Mouse (Mus musculus) testis, adult 2 months (tissue): ENCODE data around the gene Ablim2. TPM values are rescaled to one million over a fixed set of nuclear protein-coding genes. Genes with fewer than 3 reads are reported as not detected.

Experiments used
- H3K27ac ChIP-seq: fragments of 200-500 bp; 2 replicates; pipeline ENCODE4 v1.5.1; 2012; ENCODE audit warnings: low read depth, low read length; ENCODE audit not compliant: control insufficient read depth, insufficient read depth
- H3K27me3 ChIP-seq: fragments of 200-500 bp; 2 replicates; pipeline ENCODE4 v1.6.1; 2012; ENCODE audit warnings: mild to moderate bottlenecking, low read length, moderate library complexity; ENCODE audit not compliant: control insufficient read depth, insufficient read depth
- H3K36me3 ChIP-seq: fragments of 200-500 bp; 2 replicates; pipeline ENCODE4 v1.6.1; 2012; ENCODE audit warnings: mild to moderate bottlenecking, low read length; ENCODE audit not compliant: control insufficient read depth, insufficient read depth
- H3K4me1 ChIP-seq: fragments of 200-500 bp; 2 replicates; pipeline ENCODE4 v1.6.1; 2012; ENCODE audit warnings: low read length; ENCODE audit not compliant: control insufficient read depth, insufficient read depth
- H3K4me3 ChIP-seq: fragments of 200-500 bp; 2 replicates; pipeline ENCODE4 v1.5.1; 2012; ENCODE audit warnings: low read depth, mild to moderate bottlenecking, low read length, moderate library complexity, mixed read lengths; ENCODE audit not compliant: control insufficient read depth
- CTCF ChIP-seq: fragments of 200-500 bp; IDR thresholded peaks from 2 replicates; pipeline ENCODE4 v1.5.1; 2012; ENCODE audit warnings: low read depth, mild to moderate bottlenecking, inconsistent platforms, low read length, moderate library complexity; ENCODE audit not compliant: control insufficient read depth, insufficient read depth, insufficient replicate concordance
- POLR2A ChIP-seq: fragments of 200-500 bp; IDR thresholded peaks from 2 replicates; pipeline ENCODE4 v1.6.1; 2012; ENCODE audit warnings: low read depth, mild to moderate bottlenecking, inconsistent platforms, low read length, moderate library complexity; ENCODE audit not compliant: control insufficient read depth
- polyA plus RNA-seq: library from polyadenylated mRNA; depleted of rRNA; stranded (reverse); fragments of >200 nt; gene quantifications from 2 replicates; pipeline ENCODE4 v1.2.3, GENCODE M21; 2012

The Ablim2 gene
- polyA plus RNA-seq, 1 experiment, result 1.2 TPM

DNA sequence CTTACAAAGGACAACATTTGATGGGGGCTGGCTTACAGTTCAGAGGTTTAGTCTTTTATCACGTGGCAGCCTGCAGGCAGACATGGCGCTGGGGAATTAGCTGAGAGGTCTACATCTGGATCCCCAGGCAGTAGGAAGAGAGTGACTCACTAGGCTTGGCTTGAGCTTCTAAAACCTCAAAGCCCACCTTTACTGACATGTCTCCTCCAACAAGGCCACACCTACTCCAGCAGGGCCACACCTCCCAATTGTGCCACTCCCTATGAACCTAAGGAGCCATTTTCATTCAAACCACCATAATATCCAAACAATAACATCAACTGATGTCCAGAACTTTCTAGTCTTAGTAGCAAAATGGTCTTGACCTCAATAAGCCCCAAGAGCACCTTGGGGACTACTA, 12.6 kb downstream of the Ablim2 start:
- H3K4me1 ChIP-seq, result no peaks in the 10 kb centered on the region
- H3K27me3 ChIP-seq, result no peaks in the 10 kb centered on the region
- no peak overlapping the region for H3K4me3 ChIP-seq
- TF ChIP-seq CTCF (no peak), POLR2A (no peak)
- H3K27ac ChIP-seq, result no peak overlapping the region
- no peaks in the 10 kb centered on the region for H3K36me3 ChIP-seq

DNA sequence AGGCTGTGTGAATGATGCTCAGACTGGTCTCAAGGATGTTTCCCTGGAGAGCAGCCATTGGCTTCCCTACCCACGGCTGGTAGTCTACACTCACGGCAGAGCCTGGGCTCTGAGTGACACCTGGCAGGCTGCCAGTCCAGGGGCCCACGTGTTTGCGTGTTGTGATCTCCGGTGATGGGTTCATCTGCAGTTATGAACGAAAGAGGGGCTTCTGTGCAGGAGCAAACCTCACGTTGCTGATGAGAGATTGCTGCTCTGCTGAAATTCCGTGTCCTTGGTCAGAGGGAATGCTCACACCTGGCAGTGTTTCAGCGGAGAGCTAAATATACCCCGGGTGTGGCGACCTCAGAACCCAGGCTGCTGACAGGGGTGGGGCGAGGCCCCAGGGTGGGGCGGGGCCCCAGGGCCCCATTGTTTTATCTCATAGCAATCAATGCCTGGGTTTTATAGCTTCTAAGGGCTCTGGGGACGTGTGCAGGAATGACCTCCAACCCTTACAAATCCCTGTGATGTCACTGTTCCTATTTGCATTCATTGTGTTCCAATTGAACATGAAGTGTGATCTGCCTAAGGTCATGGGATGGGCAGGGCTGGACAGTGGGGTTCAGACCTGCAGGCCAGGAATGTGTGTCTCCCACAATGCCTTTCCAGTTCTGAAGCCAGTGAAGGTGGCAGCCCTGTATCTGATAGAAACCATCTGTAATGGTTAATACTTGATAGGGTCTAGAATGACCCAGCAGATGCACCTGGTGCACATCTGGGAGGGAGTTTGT, 13.4 kb downstream of the Ablim2 start:
- H3K36me3 ChIP-seq, result no peaks in the 10 kb centered on the region
- no peaks in the 10 kb centered on the region for H3K27me3 ChIP-seq
- TF ChIP-seq POLR2A (no peak), CTCF (no peak)
- H3K27ac ChIP-seq, result no peak overlapping the region
- H3K4me3 ChIP-seq, result no peak overlapping the region
- no peaks in the 10 kb centered on the region for H3K4me1 ChIP-seq

DNA sequence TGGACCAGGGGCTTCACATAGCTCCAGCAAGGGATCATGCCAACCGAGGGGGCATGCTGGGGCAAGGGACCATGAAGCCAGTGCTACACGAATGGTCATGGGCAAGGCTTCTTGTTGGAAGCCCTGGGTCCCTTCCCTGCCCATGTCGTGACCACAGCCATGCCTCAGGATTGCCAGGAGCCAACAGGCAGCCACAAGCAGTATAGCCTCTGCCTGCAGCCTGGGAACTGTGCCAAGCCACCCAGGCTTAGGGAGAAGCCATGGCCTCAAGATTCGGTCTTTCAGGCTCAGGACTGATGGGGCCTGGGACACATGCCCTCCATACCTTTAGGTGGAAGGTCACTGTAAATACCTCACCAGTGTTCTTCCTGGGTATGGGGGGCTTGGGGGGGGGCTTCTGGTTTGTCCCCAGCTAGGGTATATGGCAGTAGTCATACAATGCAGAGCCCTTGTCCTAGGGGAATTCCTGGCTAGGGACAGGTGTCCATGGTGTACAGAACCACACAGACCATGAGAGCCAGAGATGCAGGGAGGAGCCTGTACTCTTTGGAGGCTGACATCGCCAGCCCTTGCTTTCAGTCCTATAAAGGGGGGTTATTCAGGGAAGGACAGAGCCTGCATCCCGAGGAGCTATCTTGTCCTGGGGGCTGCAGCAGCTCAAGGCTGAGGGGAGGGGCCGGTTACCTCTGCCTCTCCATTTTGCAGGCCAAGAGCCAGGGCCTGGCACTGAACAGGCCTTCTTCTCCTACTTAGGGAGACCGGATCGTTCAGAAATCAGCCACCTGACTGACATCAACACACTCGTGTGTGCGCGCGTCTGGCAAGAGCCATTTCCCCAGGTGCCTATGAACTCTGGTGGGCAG, 15.8 kb downstream of the Ablim2 start:
- no peak overlapping the region for H3K4me3 ChIP-seq
- H3K36me3 ChIP-seq, result no peaks in the 10 kb centered on the region
- no peaks in the 10 kb centered on the region for H3K27me3 ChIP-seq
- H3K4me1 ChIP-seq, result no peaks in the 10 kb centered on the region
- TF ChIP-seq CTCF (no peak), POLR2A (no peak)
- H3K27ac ChIP-seq, result no peak overlapping the region

DNA sequence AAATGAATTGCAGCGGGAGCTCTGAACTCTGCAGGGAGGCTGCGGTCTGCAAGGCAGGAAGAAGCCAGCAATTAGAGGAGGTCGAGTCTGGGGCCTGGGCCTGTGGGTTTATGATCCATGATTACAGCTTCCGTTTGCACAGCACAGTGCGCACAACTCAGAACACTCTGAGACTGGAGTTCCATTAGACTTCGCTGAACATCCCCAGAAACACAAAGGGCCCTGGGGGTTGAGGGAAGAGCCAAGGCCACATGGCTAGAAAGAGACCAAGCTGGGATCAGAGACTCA, 16.4 kb downstream of the Ablim2 start:
- no peaks in the 10 kb centered on the region for H3K36me3 ChIP-seq
- TF ChIP-seq POLR2A (no peak), CTCF (no peak)
- no peaks in the 10 kb centered on the region for H3K27me3 ChIP-seq
- H3K27ac ChIP-seq, result no peak overlapping the region
- H3K4me3 ChIP-seq, result no peak overlapping the region
- H3K4me1 ChIP-seq, result no peaks in the 10 kb centered on the region

DNA sequence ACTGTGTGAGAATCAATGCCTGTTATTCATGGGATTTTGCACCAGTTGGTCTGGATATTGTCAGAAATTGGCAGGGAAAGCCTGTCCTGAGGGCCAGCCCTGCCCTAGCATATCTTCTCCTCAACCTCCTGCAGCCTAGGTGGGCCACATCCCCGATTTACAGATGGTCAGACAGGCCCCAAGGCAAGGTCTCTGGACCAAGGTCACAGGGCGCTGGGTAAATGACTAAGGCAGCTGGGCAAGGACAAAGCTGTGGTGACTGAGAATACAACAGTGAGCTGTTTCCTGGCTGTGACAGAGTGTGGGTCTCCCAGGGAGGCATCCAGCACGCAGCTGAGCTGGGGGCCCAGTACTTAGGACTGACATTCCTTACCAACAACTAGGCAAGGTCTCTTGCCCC, 23.4 kb downstream of the Ablim2 start:
- Histone ChIP-seq H3K36me3 (no peaks in the 10 kb centered on the region), H3K27me3 (no peaks in the 10 kb centered on the region), H3K4me3 (no peak overlapping the region), H3K4me1 (no peaks in the 10 kb centered on the region), H3K27ac (no peak overlapping the region)
- TF ChIP-seq POLR2A (no peak), CTCF (no peak)

DNA sequence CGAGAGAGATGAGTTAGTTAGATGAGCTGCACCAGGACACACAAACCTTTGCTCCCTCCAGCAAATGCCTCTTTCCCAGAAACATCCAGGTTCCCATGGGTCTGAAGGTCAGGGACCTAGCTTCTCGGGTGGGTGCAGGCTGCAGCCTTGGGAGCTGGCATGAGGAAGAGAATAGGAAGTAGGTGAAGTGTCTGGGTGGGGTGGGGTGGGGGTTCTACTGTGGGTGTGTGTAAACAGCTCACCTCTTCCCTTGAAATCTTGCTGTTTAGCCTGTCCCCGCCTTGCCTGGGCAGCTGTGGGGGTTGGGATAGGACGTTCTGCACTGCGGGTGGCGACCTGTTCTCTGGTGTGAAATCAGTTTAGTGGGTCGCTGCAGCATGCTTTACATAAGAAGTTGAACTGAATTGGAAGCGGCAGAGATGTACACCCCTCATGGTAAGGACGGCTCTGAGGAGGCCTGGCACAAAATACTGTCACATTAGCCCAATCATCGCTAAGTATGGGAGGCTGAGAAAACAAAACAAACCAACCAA, 25.0 kb downstream of the Ablim2 start:
- Histone ChIP-seq H3K27ac (no peak overlapping the region), H3K4me1 (no peaks in the 10 kb centered on the region), H3K27me3 (no peaks in the 10 kb centered on the region), H3K4me3 (no peak overlapping the region), H3K36me3 (no peaks in the 10 kb centered on the region)
- TF ChIP-seq POLR2A, result no peak
- TF ChIP-seq CTCF, result no peak

DNA sequence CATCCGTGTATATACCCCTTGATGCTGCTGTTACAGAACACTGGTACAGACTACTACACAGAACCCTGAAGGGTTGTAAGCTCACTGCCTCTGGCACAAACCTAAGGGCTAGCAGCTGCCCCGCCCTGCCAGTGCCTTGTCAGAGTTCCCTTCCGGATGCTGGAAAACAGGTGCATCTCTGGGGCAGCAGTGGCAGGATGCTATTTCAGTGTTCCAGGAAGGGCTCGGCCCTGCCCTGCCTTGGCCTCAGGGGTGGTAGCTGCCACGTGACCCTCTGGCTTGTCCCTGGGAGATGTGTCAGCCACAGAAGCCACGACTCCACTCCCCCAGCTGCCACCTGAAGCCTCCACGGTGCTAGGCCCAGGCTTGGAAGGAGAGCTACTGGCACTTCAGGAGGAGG, 28.2 kb downstream of the Ablim2 start:
- Histone ChIP-seq H3K36me3 (no peaks in the 10 kb centered on the region), H3K4me1 (peaks cover 5% of the 10 kb centered on the region), H3K27me3 (no peaks in the 10 kb centered on the region), H3K27ac (no peak overlapping the region), H3K4me3 (no peak overlapping the region)
- TF ChIP-seq CTCF (no peak), POLR2A (no peak)
